Mouse (Mus musculus) kidney, postnatal 0 days (tissue): ENCODE measurements at regions not wholly inside any gene's neighbourhood (a gene's known extent, or its start where the extent isn't known, plus 50 kb on each side); places are given as distances from the start of the nearest gene placed in this dataset.
"Not testable (repeated sequence)": the region's sequence is repeated elsewhere in the genome, so short reads cannot be mapped to it uniquely, and the experiment has no call there.

Experiments
- ATAC-seq: fragments of 200-750 bp; cut with Nextera tagmentation; replicated peaks from 2 replicates; pipeline ENCODE4 v1.8.0; 2017; ENCODE audit warnings: low read depth, moderate number of reproducible peaks, moderate TSS enrichment, moderate library complexity; ENCODE audit not compliant: low FRiP score
- DNase-seq: peaks from one replicate; pipeline ENCODE4 v3.0.0-alpha.2; 2016; ENCODE audit warnings: low spot score
- H3K27ac ChIP-seq: fragments of 300-500 bp; sonication (generic); 2 replicates; pipeline ENCODE4 v1.5.1; 2014; ENCODE audit warnings: mild to moderate bottlenecking
- H3K27me3 ChIP-seq: fragments of 300-500 bp; sonication (generic); 2 replicates; pipeline ENCODE4 v1.6.1; 2014; ENCODE audit warnings: low read length, mixed read lengths; ENCODE audit not compliant: insufficient read depth
- H3K36me3 ChIP-seq: fragments of 300-500 bp; sonication (generic); 2 replicates; pipeline ENCODE4 v1.6.1; 2014; ENCODE audit warnings: low read length, mixed read lengths; ENCODE audit not compliant: insufficient read depth
- H3K4me1 ChIP-seq: fragments of 300-500 bp; sonication (generic); replicated peaks from 2 replicates; pipeline ENCODE4 v1.6.1; 2014; ENCODE audit warnings: antibody characterized with exemption, low read length, mixed read lengths; ENCODE audit not compliant: insufficient read depth
- H3K4me2 ChIP-seq: fragments of 300-500 bp; sonication (generic); 2 replicates; pipeline ENCODE4 v1.6.1; 2014; ENCODE audit warnings: mild to moderate bottlenecking, low read length, moderate library complexity, mixed read lengths
- H3K4me3 ChIP-seq: fragments of 300-500 bp; sonication (generic); replicated peaks from 2 replicates; pipeline ENCODE4 v1.5.1; 2014; ENCODE audit warnings: low read depth, low read length
- H3K9ac ChIP-seq: fragments of 300-500 bp; sonication (generic); 2 replicates; pipeline ENCODE4 v1.6.1; 2014; ENCODE audit warnings: low read depth, low read length
- H3K9me3 ChIP-seq: fragments of 300-500 bp; sonication (generic); replicated peaks from 2 replicates; pipeline ENCODE4 v1.6.1; 2016; ENCODE audit warnings: low read length, inconsistent platforms, mixed read lengths
- CTCF ChIP-seq: IDR thresholded peaks from 2 replicates; pipeline ENCODE4 v1.5.1; 2016; ENCODE audit warnings: antibody characterized with exemption, low read depth, mild to moderate bottlenecking, moderate library complexity
- WGBS: fragments of 180-500 bp; shearing (Covaris S2); extraction: QIAGEN DNeasy Blood & Tissue Kit; methylation state at CpG from one replicate; pipeline ENCODE4 v1.1.7; 2014; 5-methylcytosine and 5-hydroxymethylcytosine counted together

DNA sequence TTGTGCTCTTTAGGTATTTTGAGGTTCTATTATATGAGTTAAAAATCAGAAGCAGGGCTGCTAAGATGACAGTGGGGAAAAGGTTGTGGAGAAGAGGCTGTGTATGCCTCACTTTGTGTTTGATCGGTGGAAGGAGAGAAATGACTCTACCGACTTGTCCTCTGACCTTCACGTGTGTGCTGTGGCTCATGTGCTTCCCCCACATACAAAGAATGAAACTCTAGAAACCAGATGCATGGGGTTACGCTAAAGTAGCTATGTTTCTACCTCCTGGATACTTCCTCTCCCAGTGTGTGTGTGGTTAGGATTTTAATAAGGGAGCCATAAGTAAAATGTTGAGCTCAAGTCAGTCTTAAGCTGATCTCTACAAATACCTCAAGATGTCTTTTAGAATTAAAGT is 148.1 kb upstream of the 1700056E22Rik start:
- H3K9ac ChIP-seq, result no peak overlapping the region
- WGBS, result 86% methylated on average over 4 of the region's 4 CpGs
- no peak overlapping the region for H3K4me3 ChIP-seq
- H3K36me3 ChIP-seq, result no peaks in the 10 kb centered on the region
- H3K27ac ChIP-seq, result no peak overlapping the region
- no peaks in the 10 kb centered on the region for H3K4me1 ChIP-seq
- no peak for DNase-seq
- no peak overlapping the region for H3K4me2 ChIP-seq
- ATAC-seq, result no peak
- H3K27me3 ChIP-seq, result no peaks in the 10 kb centered on the region
- no peaks in the 10 kb centered on the region for H3K9me3 ChIP-seq
- TF ChIP-seq CTCF, result no peak

DNA sequence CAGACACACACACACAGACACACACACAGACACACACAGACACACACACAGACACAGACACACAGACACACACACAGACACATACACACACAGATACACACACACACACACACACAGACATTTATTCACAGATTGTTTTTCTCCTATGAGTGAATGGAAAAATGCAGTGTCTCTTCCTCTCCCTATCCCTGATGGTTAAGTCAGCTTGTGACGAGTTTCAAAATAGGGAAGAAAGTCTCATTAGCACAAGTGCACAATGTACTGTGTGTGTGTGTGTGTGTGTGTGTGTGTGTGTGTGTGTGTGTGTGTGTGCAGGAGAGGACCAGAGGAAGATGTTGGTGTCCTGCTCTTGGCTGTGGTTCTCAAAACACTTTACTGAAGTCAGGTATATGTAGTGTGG is 140.3 kb upstream of the 1700056E22Rik start:
- not testable (repeated sequence) for DNase-seq, ATAC-seq, H3K4me1 ChIP-seq, H3K27me3 ChIP-seq, H3K4me2 ChIP-seq, H3K27ac ChIP-seq, H3K4me3 ChIP-seq, H3K9ac ChIP-seq, H3K9me3 ChIP-seq, H3K36me3 ChIP-seq
- WGBS, result 89% methylated on average over 1 of the region's 1 CpGs

DNA sequence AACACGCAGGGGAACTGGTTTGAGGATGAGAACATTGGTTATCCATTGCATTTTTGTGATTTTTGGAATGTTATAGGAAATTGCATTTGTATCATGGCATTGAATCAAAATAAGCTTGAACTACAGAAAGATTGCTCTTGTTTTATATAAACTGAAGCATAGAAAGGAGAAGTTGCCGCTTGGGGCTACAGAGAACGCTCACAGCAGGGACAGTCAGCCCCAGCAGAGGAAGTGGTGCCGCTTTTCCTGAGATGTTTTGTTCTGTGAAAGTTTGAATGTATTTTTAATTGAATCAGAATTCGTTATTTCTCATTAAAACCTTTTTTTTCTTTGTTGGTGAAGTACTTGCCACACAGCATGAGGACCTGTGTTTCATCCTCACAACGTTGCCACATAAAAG is 139.6 kb upstream of the 1700056E22Rik start:
- no peak for DNase-seq
- ATAC-seq, result no peak
- no peaks in the 10 kb centered on the region for H3K36me3 ChIP-seq
- H3K9ac ChIP-seq, result no peak overlapping the region
- 83% methylated on average over 6 of the region's 6 CpGs for WGBS
- no peak for TF ChIP-seq CTCF
- H3K4me3 ChIP-seq, result no peak overlapping the region
- no peak overlapping the region for H3K4me2 ChIP-seq
- no peaks in the 10 kb centered on the region for H3K27me3 ChIP-seq
- H3K4me1 ChIP-seq, result no peaks in the 10 kb centered on the region
- no peak overlapping the region for H3K27ac ChIP-seq
- H3K9me3 ChIP-seq, result no peaks in the 10 kb centered on the region

DNA sequence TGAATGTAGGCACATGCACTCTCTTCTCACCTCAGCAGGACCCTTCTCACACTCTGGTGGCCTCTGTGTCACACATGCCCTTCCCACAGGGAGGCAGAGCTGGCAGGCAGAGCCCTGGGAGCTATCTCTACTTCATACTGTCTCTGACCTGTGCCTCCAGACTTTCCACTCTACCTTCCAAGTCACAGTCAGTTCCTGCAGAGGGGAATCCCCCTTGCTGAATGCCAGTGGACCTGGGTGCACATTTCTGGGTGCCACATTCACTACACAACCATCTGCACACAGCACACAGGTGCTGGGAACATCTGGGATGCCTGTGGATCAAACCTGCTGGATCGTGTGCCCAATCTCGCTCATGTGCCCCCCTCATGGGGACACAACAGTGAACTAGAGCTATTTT is 138.9 kb upstream of the 1700056E22Rik start:
- no peak for TF ChIP-seq CTCF
- H3K27ac ChIP-seq, result no peak overlapping the region
- no peaks in the 10 kb centered on the region for H3K27me3 ChIP-seq
- 81% methylated on average over 2 of the region's 2 CpGs for WGBS
- ATAC-seq, result no peak
- DNase-seq, result no peak
- no peak overlapping the region for H3K4me3 ChIP-seq
- H3K4me2 ChIP-seq, result no peak overlapping the region
- H3K9ac ChIP-seq, result no peak overlapping the region
- H3K9me3 ChIP-seq, result no peaks in the 10 kb centered on the region
- no peaks in the 10 kb centered on the region for H3K36me3 ChIP-seq
- no peaks in the 10 kb centered on the region for H3K4me1 ChIP-seq

DNA sequence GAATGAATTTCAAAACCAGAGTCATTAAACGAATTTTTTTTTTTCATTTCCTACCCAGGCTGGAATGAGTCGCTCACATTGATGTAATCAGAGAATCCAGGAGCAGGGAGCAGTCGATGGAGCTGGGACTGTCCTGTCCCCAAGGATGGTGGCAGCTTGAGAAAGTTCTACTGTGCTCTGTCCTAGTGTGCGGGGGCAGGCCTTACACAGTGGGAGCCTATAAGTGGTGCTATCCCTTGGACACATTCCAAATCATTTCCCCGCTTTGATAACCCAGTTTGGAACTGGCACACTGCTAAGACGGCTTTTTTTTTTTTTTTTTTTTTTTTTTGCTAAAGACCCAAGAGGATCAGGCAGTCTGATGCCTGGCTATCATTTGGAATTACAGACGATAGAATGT is 137.5 kb upstream of the 1700056E22Rik start:
- WGBS, result 50% methylated on average over 7 of the region's 7 CpGs
- Histone ChIP-seq H3K9me3 (no peaks in the 10 kb centered on the region), H3K36me3 (no peaks in the 10 kb centered on the region), H3K27me3 (no peaks in the 10 kb centered on the region), H3K4me1 (no peaks in the 10 kb centered on the region), H3K4me2 (no peak overlapping the region), H3K9ac (no peak overlapping the region), H3K4me3 (no peak overlapping the region), H3K27ac (no peak overlapping the region)
- TF ChIP-seq CTCF, result no peak
- no peak for ATAC-seq
- no peak for DNase-seq

DNA sequence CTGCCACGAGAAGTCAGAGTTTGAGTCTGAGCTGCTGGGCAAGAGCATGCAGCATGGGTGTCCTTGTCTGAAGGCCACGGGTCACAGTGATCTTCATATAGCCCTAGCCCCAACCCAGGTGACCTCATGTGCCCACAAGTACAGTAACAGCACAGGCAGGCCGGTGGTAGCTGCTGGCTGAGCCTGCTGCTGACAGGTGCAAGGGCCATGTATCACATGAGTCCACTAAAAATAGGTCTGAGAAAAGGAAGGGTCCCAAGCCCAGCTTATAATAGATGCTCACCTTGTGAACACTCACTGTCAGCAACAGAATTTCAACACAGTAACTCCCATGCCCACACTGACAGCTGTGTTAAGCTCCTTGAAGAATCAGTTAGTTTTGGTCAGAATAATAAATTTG is 136.8 kb upstream of the 1700056E22Rik start:
- DNase-seq, result no peak
- H3K9me3 ChIP-seq, result no peaks in the 10 kb centered on the region
- no peak for ATAC-seq

DNA sequence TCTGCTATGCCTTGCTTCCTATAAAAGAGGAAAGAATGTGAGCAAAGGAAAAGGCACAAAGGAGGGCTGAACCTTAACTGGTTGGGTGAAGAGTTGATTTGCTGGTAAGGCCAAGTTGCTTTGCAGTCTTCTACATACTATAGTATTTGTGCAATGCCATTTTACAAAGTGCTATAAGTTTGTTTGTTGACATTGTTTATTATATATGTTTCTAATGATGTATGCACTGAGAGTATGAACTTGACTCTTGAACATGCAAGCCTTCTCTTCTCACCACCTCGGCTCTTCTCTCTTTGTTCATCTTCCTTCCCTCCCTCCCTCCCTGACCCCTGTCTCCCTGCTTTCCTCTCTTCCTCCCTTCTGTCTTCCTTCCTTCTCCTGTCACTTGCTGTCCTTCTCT is 135.9 kb upstream of the 1700056E22Rik start:
- Histone ChIP-seq H3K27ac (no peak overlapping the region), H3K4me3 (no peak overlapping the region), H3K27me3 (no peaks in the 10 kb centered on the region), H3K4me2 (no peak overlapping the region), H3K9ac (no peak overlapping the region), H3K9me3 (no peaks in the 10 kb centered on the region), H3K4me1 (no peaks in the 10 kb centered on the region), H3K36me3 (no peaks in the 10 kb centered on the region)
- no peak for TF ChIP-seq CTCF
- 50% methylated on average over 1 of the region's 1 CpGs for WGBS
- no peak for DNase-seq
- no peak for ATAC-seq

More for the DNA sequence above, 136.8 kb upstream of the 1700056E22Rik start:
- Histone ChIP-seq H3K9ac (no peak overlapping the region), H3K4me1 (no peaks in the 10 kb centered on the region), H3K27ac (no peak overlapping the region), H3K36me3 (no peaks in the 10 kb centered on the region), H3K27me3 (no peaks in the 10 kb centered on the region), H3K4me2 (no peak overlapping the region), H3K4me3 (no peak overlapping the region)
- no peak for TF ChIP-seq CTCF
- WGBS, result 69% methylated on average over 3 of the region's 3 CpGs
